Mouse (Mus musculus): ENCODE measurements around the gene Tdrd9. TPM values are rescaled to one million over a fixed set of nuclear protein-coding genes. Genes with fewer than 3 reads are reported as not detected.
A peak's percentile ranks its signal among the peaks of the same experiment; 100 is the strongest.

The Tdrd9 gene
- polyA plus RNA-seq, 1 experiment from 2014 or later: 0.21 TPM

DNA sequence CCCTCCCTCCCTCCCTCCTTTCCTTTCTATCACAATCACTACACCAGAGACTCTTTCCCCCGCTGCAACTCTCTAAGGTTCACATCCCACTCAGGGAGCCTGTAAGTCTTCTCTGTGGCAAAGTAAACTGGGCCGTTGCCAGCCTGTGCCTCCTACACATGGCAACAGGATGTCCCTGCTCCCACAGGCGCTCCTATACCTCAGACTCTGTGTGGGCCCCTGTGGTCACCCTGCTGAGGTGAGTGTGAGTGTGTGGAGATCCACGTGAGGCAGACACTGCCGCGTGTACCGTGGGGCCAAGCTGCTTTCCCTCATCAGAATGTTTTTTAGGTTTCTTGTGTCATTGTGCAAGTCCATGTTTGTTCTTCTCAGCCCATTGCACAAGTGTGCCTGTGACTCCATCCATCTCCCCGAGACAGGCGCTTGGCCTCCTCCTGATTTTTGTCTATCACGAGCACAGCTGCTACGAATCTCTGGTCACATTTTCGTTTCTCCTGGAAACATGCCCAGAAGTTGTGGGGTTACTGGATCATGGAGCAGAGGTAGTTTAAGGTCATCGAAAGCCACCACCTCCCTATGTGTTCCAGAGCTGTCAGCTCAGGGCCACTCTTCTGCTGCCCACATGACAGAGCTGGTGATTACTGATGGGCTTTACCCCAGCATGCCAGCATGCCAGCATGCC lies 124.8 kb downstream of the Tdrd9 start:
- Histone ChIP-seq H3K27ac (replicated peaks; ENCODE audit: low read depth, low read length) (no peak overlapping the region), H3K4me2 (ENCODE audit: low read depth, low read length) (no peak overlapping the region), H3K4me1 (ENCODE audit: control insufficient read depth, insufficient read depth, low read length) (no peaks in the 10 kb centered on the region), H3K27me3 (replicated peaks; ENCODE audit: control insufficient read depth, insufficient read depth, low read length) (peaks cover 5% of the 10 kb centered on the region; the same call in 1 of the 2 replicates), H3K9ac (ENCODE audit: low read depth, low read length) (no peak overlapping the region), H3K4me3 (ENCODE audit: low read depth, low read length) (no peak overlapping the region), H3K9me3 (ENCODE audit: control insufficient read depth, low read length) (no peaks in the 10 kb centered on the region), H3K36me3 (ENCODE audit: control insufficient read depth, insufficient read depth, low read length) (no peaks in the 10 kb centered on the region)
- no peak; the same call in 1 of the 2 replicates for ATAC-seq (ENCODE audit: low read depth)
- peak; percentile 53 for DNase-seq (ENCODE audit: low spot score)
- 64% methylated on average over 13 of the region's 13 CpGs for WGBS

- Histone ChIP-seq H3K9me3 (ENCODE audit: control insufficient read depth, low read length) (no peaks in the 10 kb centered on the region), H3K4me1 (ENCODE audit: control insufficient read depth, insufficient read depth, low read length) (no peaks in the 10 kb centered on the region), H3K36me3 (ENCODE audit: control insufficient read depth, insufficient read depth, low read length) (no peaks in the 10 kb centered on the region), H3K27ac (replicated peaks; ENCODE audit: low read depth, low read length) (no peak overlapping the region), H3K4me3 (ENCODE audit: low read depth, low read length) (no peak overlapping the region), H3K4me2 (ENCODE audit: low read depth, low read length) (no peak overlapping the region), H3K9ac (ENCODE audit: low read depth, low read length) (no peak overlapping the region), H3K27me3 (replicated peaks; ENCODE audit: control insufficient read depth, insufficient read depth, low read length) (peaks cover under 1% of the 10 kb centered on the region; the same call in 1 of the 2 replicates)
- 68% methylated on average over 8 of the region's 8 CpGs for WGBS
- no peak for DNase-seq (ENCODE audit: low spot score)
- no peak for ATAC-seq (ENCODE audit: low read depth)
These were observed 125.4 kb downstream of the Tdrd9 start for GRCm38 (mm10) chr12:112096733-112097117.

GRCm38 (mm10) chr12:112100106-112100505 lies 128.7 kb downstream of the Tdrd9 start:
- no peak overlapping the region for H3K9ac ChIP-seq (ENCODE audit: low read depth, low read length)
- H3K4me2 ChIP-seq (ENCODE audit: low read depth, low read length): no peak overlapping the region
- WGBS: 35% methylated on average over 4 of the region's 4 CpGs
- no peak overlapping the region for H3K27ac ChIP-seq (replicated peaks; ENCODE audit: low read depth, low read length)
- no peaks in the 10 kb centered on the region for H3K27me3 ChIP-seq (replicated peaks; ENCODE audit: control insufficient read depth, insufficient read depth, low read length)
- no peaks in the 10 kb centered on the region for H3K4me1 ChIP-seq (ENCODE audit: control insufficient read depth, insufficient read depth, low read length)
- H3K4me3 ChIP-seq (ENCODE audit: low read depth, low read length): no peak overlapping the region
- no peaks in the 10 kb centered on the region for H3K36me3 ChIP-seq (ENCODE audit: control insufficient read depth, insufficient read depth, low read length)
- H3K9me3 ChIP-seq (ENCODE audit: control insufficient read depth, low read length): no peaks in the 10 kb centered on the region
- no peak for ATAC-seq (ENCODE audit: low read depth)
- no peak for DNase-seq (ENCODE audit: low spot score)

DNA sequence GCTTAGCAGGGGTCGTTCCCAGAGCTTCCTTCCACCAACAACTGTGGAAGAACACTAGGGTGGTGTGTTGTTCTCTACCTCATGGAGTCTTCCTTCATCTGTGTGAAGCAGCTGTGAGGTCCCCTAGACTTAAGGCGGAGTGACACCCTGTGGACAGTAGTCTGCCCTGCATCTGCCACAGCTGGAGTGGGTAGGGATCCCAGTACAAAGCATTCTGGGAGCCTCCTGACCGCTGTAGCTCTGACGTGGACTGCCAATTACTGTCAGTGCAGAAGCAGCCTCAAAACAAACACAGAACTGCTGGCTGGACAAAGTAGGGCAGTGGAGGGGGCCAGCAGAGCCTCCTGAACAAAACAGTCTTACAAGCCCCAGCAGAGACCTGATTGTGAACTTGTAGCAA lies 129.7 kb downstream of the Tdrd9 start:
- no peak overlapping the region for H3K27ac ChIP-seq (replicated peaks; ENCODE audit: low read depth, low read length)
- no peak overlapping the region for H3K4me3 ChIP-seq (ENCODE audit: low read depth, low read length)
- DNase-seq (ENCODE audit: low spot score): peak; percentile 17
- no peaks in the 10 kb centered on the region for H3K36me3 ChIP-seq (ENCODE audit: control insufficient read depth, insufficient read depth, low read length)
- H3K4me1 ChIP-seq (ENCODE audit: control insufficient read depth, insufficient read depth, low read length): no peaks in the 10 kb centered on the region
- no peaks in the 10 kb centered on the region for H3K27me3 ChIP-seq (replicated peaks; ENCODE audit: control insufficient read depth, insufficient read depth, low read length)
- no peak overlapping the region for H3K4me2 ChIP-seq (ENCODE audit: low read depth, low read length)
- no peak for ATAC-seq (ENCODE audit: low read depth)
- no peaks in the 10 kb centered on the region for H3K9me3 ChIP-seq (ENCODE audit: control insufficient read depth, low read length)
- H3K9ac ChIP-seq (ENCODE audit: low read depth, low read length): no peak overlapping the region
- WGBS: 46% methylated on average over 4 of the region's 4 CpGs

DNA sequence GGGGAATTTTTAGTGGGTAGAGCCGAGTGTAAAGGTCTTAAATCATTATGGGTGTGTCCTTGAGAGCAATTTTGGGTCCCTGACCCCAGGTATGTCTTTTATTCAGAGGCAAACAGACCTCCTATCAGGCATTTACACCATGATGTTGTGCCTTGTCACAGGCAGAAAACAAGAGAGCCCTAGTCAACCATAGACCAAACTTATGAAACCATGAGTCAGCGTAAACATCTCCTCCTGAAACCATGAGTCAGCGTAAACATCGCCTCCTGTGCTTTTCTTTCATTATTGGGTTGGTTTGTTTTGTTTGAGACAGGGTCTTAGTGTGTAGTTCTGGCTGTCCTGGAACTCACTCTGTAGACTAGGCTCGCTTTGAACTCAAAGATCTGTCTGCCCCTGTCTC lies 131.8 kb downstream of the Tdrd9 start:
- ATAC-seq (ENCODE audit: low read depth) (no peak), DNase-seq (ENCODE audit: low spot score) (no peak)
- H3K4me2 ChIP-seq (ENCODE audit: low read depth, low read length): no peak overlapping the region
- no peak overlapping the region for H3K4me3 ChIP-seq (ENCODE audit: low read depth, low read length)
- no peaks in the 10 kb centered on the region; the same call in 1 of the 2 replicates for H3K27me3 ChIP-seq (replicated peaks; ENCODE audit: control insufficient read depth, insufficient read depth, low read length)
- 0 out of 2 replicates have a peak, but pooled peaks cover 7% of the 10 kb centered on the region for H3K4me1 ChIP-seq (ENCODE audit: control insufficient read depth, insufficient read depth, low read length)
- H3K36me3 ChIP-seq (ENCODE audit: control insufficient read depth, insufficient read depth, low read length): no peaks in the 10 kb centered on the region
- H3K27ac ChIP-seq (replicated peaks; ENCODE audit: low read depth, low read length): no peak overlapping the region
- no peak overlapping the region for H3K9ac ChIP-seq (ENCODE audit: low read depth, low read length)
- no peaks in the 10 kb centered on the region for H3K9me3 ChIP-seq (ENCODE audit: control insufficient read depth, low read length)
- WGBS: 90% methylated on average over 5 of the region's 5 CpGs

- Histone ChIP-seq H3K36me3 (ENCODE audit: control insufficient read depth, insufficient read depth, low read length) (no peaks in the 10 kb centered on the region), H3K27me3 (replicated peaks; ENCODE audit: control insufficient read depth, insufficient read depth, low read length) (no peaks in the 10 kb centered on the region; the same call in 1 of the 2 replicates), H3K9ac (ENCODE audit: low read depth, low read length) (no peak overlapping the region), H3K4me2 (ENCODE audit: low read depth, low read length) (no peak overlapping the region), H3K27ac (replicated peaks; ENCODE audit: low read depth, low read length) (no peak overlapping the region), H3K4me3 (ENCODE audit: low read depth, low read length) (no peak overlapping the region), H3K9me3 (ENCODE audit: control insufficient read depth, low read length) (no peaks in the 10 kb centered on the region), H3K4me1 (ENCODE audit: control insufficient read depth, insufficient read depth, low read length) (0 out of 2 replicates have a peak, but pooled peaks cover 7% of the 10 kb centered on the region)
- ATAC-seq (ENCODE audit: low read depth): no peak
- 87% methylated on average over 11 of the region's 11 CpGs for WGBS
- no peak for DNase-seq (ENCODE audit: low spot score)
These were observed 133.5 kb downstream of the Tdrd9 start for GRCm38 (mm10) chr12:112104890-112105289.

DNA sequence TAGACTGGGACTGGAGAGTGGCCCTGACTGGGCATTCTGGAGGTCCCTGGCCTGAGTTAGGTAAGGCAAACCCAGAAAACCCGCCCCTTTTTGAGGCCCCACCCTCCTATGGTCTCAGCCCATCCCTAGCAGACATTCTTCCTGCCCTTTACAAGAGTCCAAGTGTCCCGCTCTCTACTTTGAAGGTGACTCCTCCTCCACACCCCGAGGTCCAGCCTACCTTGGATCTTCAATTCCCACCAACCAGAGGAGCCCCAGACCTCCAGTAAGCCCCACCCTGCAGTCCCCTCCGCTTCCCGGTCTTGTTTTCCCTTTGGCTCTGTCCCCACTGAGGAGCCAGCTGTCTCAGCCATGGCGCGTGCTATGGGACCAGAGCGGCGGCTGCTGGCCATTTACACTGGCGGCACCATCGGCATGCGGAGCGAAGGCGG lies 135.2 kb downstream of the Tdrd9 start, which contains the start of gene Aspg:
Gene Aspg (plus strand): TSS at position 139 of the 431 bp plus-strand sequence.
- H3K9ac ChIP-seq (ENCODE audit: low read depth, low read length): peak within 1 kb of the TSS; percentile 11; the same call in 1 of the 2 replicates
- peak; percentile 64 for ATAC-seq (ENCODE audit: low read depth)
- H3K9me3 ChIP-seq (ENCODE audit: control insufficient read depth, low read length): no peaks in the 10 kb centered on the region
- H3K27ac ChIP-seq (replicated peaks; ENCODE audit: low read depth, low read length): no peak within 1 kb of the TSS
- peak within 1 kb of the TSS; percentile 21 for H3K4me3 ChIP-seq (ENCODE audit: low read depth, low read length)
- H3K4me1 ChIP-seq (ENCODE audit: control insufficient read depth, insufficient read depth, low read length): 0 out of 2 replicates have a peak, but pooled peaks cover 7% of the 10 kb centered on the region
- no peaks in the 10 kb centered on the region; the same call in 1 of the 2 replicates for H3K27me3 ChIP-seq (replicated peaks; ENCODE audit: control insufficient read depth, insufficient read depth, low read length)
- no peaks in the 10 kb centered on the region for H3K36me3 ChIP-seq (ENCODE audit: control insufficient read depth, insufficient read depth, low read length)
- DNase-seq (ENCODE audit: low spot score): peak; percentile 50
- H3K4me2 ChIP-seq (ENCODE audit: low read depth, low read length): peak within 1 kb of the TSS; percentile 48
- WGBS: 2% methylated on average over 14 of the region's 14 CpGs

DNA sequence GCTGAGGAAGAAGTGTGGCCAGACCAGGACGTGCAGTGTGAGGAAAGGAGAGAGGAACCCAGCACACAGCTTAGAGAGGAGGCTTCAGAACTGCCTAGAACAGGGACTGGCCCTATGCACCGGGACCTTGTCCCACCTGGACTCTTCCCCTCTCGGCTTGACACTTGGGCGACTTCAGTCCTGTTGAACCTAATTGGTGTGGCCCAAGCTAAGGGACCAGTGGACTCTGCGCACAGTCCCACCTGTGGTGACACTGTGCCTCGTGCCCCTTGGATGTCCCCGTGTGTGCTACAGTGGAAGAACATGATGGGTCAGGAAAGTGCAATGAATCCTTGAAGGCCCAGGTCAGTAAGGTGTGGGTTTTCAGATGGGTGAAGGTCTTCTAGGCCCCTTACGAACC lies 136.3 kb downstream of the Tdrd9 start:
- WGBS: 86% methylated on average over 8 of the region's 8 CpGs
- Histone ChIP-seq H3K9me3 (ENCODE audit: control insufficient read depth, low read length) (no peaks in the 10 kb centered on the region), H3K4me3 (ENCODE audit: low read depth, low read length) (no peak overlapping the region), H3K4me1 (ENCODE audit: control insufficient read depth, insufficient read depth, low read length) (0 out of 2 replicates have a peak, but pooled peaks cover 7% of the 10 kb centered on the region), H3K9ac (ENCODE audit: low read depth, low read length) (no peak overlapping the region), H3K36me3 (ENCODE audit: control insufficient read depth, insufficient read depth, low read length) (no peaks in the 10 kb centered on the region), H3K4me2 (ENCODE audit: low read depth, low read length) (no peak overlapping the region), H3K27ac (replicated peaks; ENCODE audit: low read depth, low read length) (no peak overlapping the region), H3K27me3 (replicated peaks; ENCODE audit: control insufficient read depth, insufficient read depth, low read length) (no peaks in the 10 kb centered on the region; the same call in 1 of the 2 replicates)
- DNase-seq (ENCODE audit: low spot score) (no peak), ATAC-seq (ENCODE audit: low read depth) (no peak)

All from embryonic facial prominence, embryonic 14.5 days (tissue).